Mouse (Mus musculus) olfactory bulb, adult 2 months (tissue): ENCODE measurements around the gene Armt1.

Experiments
- CTCF ChIP-seq: fragments of 200-500 bp; IDR thresholded peaks from 2 replicates; pipeline ENCODE4 v1.5.1; 2012; ENCODE audit warnings: low read depth, mild to moderate bottlenecking, low read length, moderate library complexity; ENCODE audit not compliant: insufficient read depth
- POLR2A ChIP-seq: fragments of 200-500 bp; IDR thresholded peaks from 2 replicates; pipeline ENCODE4 v1.6.1; 2012; ENCODE audit warnings: mild to moderate bottlenecking, low read depth, low read length, moderate library complexity; ENCODE audit not compliant: insufficient read depth

DNA sequence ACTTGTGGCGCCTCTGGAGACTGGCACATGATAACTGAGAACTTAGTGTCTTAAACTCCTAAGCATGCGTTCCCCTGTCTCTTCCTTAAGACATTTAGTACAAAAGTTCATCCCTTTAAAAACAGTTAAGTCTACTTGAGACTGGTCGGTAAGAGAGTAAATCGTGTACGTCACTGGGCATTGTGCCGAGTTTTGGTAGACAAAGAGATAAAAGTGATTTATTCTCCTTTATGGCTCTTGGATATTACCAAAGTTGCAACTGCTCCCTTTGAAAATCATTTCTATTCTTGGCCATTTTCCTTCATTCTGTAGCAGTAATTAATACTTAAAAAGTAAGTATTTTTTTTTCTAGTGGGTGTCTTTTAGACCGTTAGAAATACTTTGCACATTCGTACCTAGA lies 71.0 kb downstream of the Armt1 start:
- no peak for TF ChIP-seq POLR2A
- TF ChIP-seq CTCF: no peak
